Mouse (Mus musculus) liver, adult 2 months (tissue): ENCODE measurements around the gene Unc5b. TPM values are rescaled to one million over a fixed set of nuclear protein-coding genes. Genes with fewer than 3 reads are reported as not detected.
"Not testable (repeated sequence)": the region's sequence is repeated elsewhere in the genome, so short reads cannot be mapped to it uniquely, and the experiment has no call there.

Experiments
- DNase-seq: peaks from one replicate; pipeline ENCODE4 v3.0.0-alpha.2; 2011; ENCODE audit warnings: low read depth, low spot score; ENCODE audit errors: extremely low read depth
- H3K27ac ChIP-seq: fragments of 200-500 bp; replicated peaks from 2 replicates; pipeline ENCODE4 v1.5.1; 2012; ENCODE audit warnings: low read depth, mild to moderate bottlenecking, control low read depth, inconsistent platforms, low read length; ENCODE audit not compliant: insufficient read depth
- H3K27me3 ChIP-seq: fragments of 200-500 bp; 2 replicates; pipeline ENCODE4 v1.6.1; 2012; ENCODE audit warnings: mild to moderate bottlenecking, moderate library complexity, low read length, inconsistent platforms; ENCODE audit not compliant: control insufficient read depth, insufficient read depth
- H3K36me3 ChIP-seq: fragments of 200-500 bp; 2 replicates; pipeline ENCODE4 v1.6.1; 2012; ENCODE audit warnings: low read length, inconsistent platforms; ENCODE audit not compliant: control insufficient read depth, insufficient read depth
- H3K4me1 ChIP-seq: fragments of 200-500 bp; 2 replicates; pipeline ENCODE4 v1.6.1; 2011; ENCODE audit warnings: low read length; ENCODE audit not compliant: control insufficient read depth, insufficient read depth
- H3K4me3 ChIP-seq: fragments of 200-500 bp; 2 replicates; pipeline ENCODE4 v1.5.1; 2011; ENCODE audit warnings: low read depth, mild to moderate bottlenecking, control low read depth, low read length, moderate library complexity; ENCODE audit not compliant: insufficient read depth
- H3K79me2 ChIP-seq: fragments of 200-500 bp; 2 replicates; pipeline ENCODE4 v1.6.1; 2012; ENCODE audit warnings: inconsistent platforms, mild to moderate bottlenecking, low read length, moderate library complexity; ENCODE audit not compliant: control insufficient read depth, insufficient read depth
- H3K9ac ChIP-seq: fragments of 200-500 bp; 2 replicates; pipeline ENCODE4 v1.6.1; 2012; ENCODE audit warnings: low read depth, mild to moderate bottlenecking, control low read depth, inconsistent platforms, low read length
- CTCF ChIP-seq: fragments of 200-500 bp; IDR thresholded peaks from 2 replicates; pipeline ENCODE4 v1.5.1; 2011; ENCODE audit warnings: low read depth, low read length, control low read depth
- POLR2A ChIP-seq: fragments of 200-500 bp; IDR thresholded peaks from 2 replicates; pipeline ENCODE4 v1.6.1; 2011; ENCODE audit warnings: low read length, control low read depth; ENCODE audit not compliant: insufficient read depth; ENCODE audit errors: extremely low read depth
- WGBS: fragments of 180-500 bp; shearing (Covaris S2); methylation state at CpG from one replicate; pipeline ENCODE4 v1.1.7; 2018; 5-methylcytosine and 5-hydroxymethylcytosine counted together
- polyA plus RNA-seq: library from polyadenylated mRNA; depleted of rRNA; stranded (reverse); fragments of >200 nt; gene quantifications from 2 replicates; pipeline ENCODE4 v1.2.3, GENCODE M21; 2012
- total RNA-seq: library from RNA; depleted of rRNA; stranded (reverse); fragments of >200 nt; gene quantifications from 2 replicates; pipeline ENCODE4 v1.2.3, GENCODE M21; 2014

Unc5b gene
- total and polyA plus RNA-seq, 2 experiments = 0.83 to 1.0 TPM

DNA sequence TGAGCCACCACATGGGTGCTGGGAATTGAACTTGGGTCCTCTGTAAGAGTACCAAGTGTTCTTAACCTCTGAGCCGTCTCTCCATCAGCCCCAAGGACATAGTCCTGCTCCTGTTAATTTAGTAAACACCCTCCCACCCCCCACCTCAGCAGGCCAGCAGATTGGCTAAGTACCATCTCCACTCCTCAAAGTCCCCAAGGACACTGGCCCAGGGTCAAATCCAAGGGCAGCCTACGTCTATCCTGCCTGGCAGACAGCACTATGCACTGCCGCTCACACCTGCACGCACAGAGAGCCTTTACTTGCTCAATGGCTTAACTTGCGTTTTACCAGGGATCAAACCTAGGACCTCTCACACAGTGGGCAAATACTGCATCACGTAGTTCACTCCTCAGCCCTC is 88.4 kb downstream of the Unc5b start:
- no peak overlapping the region for H3K4me3 ChIP-seq
- no peaks in the 10 kb centered on the region for H3K36me3 ChIP-seq
- no peaks in the 10 kb centered on the region for H3K27me3 ChIP-seq
- no peak overlapping the region for H3K9ac ChIP-seq
- no peak overlapping the region for H3K27ac ChIP-seq
- H3K4me1 ChIP-seq = no peaks in the 10 kb centered on the region
- 81% methylated on average over 6 of the region's 6 CpGs for WGBS
- no peak for DNase-seq
- H3K79me2 ChIP-seq = peaks cover 4% of the 10 kb centered on the region; the same call in 1 of the 2 replicates
- no peak for TF ChIP-seq CTCF
- no peak for TF ChIP-seq POLR2A

DNA sequence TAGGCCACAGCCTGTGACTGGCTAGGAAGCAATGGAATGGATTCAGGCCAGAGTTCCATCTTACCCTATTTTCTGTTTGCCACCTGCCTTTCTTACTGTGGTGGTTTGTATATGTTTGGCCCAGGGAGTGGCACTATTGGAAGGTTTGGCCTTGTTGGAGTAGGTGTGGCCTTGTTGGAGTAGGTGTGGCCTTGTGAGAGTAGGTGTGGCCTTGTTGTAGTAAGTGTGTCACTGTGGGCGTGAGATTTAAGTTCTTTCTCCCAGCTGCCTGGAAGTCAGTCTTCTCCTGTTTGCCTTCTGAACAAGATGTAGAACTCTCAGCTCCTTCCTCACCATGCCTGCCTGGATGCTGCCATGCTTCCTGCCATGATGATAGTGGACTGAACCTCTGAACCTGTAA is 89.1 kb downstream of the Unc5b start:
- H3K79me2 ChIP-seq, DNase-seq, H3K27ac ChIP-seq, H3K4me3 ChIP-seq, H3K9ac ChIP-seq, H3K27me3 ChIP-seq, H3K4me1 ChIP-seq, H3K36me3 ChIP-seq: not testable (repeated sequence)
- WGBS = 92% methylated on average over 1 of the region's 1 CpGs

DNA sequence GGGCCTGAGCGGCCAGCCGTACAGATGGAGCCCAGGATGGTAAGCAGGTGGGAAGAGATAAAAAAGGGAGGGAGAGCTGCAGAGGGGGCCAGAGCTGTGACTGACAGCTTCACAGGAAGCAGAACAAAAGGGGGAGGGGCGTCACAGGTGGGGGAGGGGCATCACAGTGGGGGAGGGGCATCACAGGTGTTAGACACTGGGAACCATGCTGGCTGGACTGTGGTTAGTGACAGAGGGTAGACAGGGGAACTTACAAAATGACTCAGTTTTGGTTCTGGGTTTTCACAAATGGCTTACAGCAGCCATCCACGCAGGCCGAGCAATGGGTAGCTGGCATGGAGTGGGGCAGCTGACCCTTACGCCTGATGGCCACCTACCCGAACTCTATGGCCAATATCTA is 89.9 kb downstream of the Unc5b start:
- no peaks in the 10 kb centered on the region for H3K4me1 ChIP-seq
- no peak for DNase-seq
- no peak overlapping the region for H3K9ac ChIP-seq
- 90% methylated on average over 7 of the region's 7 CpGs for WGBS
- H3K27ac ChIP-seq = no peak overlapping the region
- no peak overlapping the region for H3K4me3 ChIP-seq
- H3K36me3 ChIP-seq = no peaks in the 10 kb centered on the region
- H3K27me3 ChIP-seq = no peaks in the 10 kb centered on the region
- 0 out of 2 replicates have a peak, but pooled peaks cover 2% of the 10 kb centered on the region for H3K79me2 ChIP-seq
- no peak for TF ChIP-seq CTCF
- TF ChIP-seq POLR2A = no peak

DNA sequence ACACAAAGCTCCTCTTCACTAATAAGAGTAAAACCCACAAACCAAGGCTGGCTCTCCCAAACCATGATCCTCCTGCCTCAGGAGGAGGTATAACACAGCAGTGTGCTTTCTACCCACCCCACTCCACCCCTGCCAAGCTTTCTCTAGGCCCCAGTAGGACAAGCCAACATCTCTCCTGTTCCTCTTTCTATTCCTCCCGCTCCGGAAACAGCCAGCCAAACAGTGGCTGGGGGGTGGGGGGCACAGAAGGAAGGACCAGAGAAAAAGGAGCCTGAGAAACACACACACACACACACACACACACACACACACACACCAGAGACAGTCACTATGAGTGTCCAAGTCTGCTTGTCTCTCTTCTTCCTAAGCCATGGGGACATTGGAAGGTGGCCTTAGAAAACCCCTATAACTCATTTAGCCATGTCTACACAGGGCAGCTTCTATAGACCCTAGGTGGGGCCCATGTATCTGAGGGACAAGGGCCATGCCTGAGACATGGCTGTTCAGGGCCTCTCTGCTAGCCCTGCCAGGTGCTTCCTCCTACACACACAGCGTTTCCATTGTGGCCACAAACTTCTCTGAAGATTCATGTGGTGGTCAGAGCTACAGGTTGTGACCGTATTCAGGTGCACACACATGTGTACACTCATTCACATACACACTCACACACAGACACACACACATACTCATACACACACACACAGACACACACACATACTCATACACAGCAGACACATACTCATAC is 91.6 kb downstream of the Unc5b start:
- no peak for TF ChIP-seq POLR2A
- no peak for TF ChIP-seq CTCF
- Histone ChIP-seq H3K79me2 (0 out of 2 replicates have a peak, but pooled peaks cover 2% of the 10 kb centered on the region), H3K4me1 (no peaks in the 10 kb centered on the region), H3K27ac (no peak overlapping the region), H3K4me3 (no peak overlapping the region), H3K27me3 (no peaks in the 10 kb centered on the region), H3K36me3 (no peaks in the 10 kb centered on the region), H3K9ac (no peak overlapping the region)
- no peak for DNase-seq
- 93% methylated on average over 4 of the region's 4 CpGs for WGBS

DNA sequence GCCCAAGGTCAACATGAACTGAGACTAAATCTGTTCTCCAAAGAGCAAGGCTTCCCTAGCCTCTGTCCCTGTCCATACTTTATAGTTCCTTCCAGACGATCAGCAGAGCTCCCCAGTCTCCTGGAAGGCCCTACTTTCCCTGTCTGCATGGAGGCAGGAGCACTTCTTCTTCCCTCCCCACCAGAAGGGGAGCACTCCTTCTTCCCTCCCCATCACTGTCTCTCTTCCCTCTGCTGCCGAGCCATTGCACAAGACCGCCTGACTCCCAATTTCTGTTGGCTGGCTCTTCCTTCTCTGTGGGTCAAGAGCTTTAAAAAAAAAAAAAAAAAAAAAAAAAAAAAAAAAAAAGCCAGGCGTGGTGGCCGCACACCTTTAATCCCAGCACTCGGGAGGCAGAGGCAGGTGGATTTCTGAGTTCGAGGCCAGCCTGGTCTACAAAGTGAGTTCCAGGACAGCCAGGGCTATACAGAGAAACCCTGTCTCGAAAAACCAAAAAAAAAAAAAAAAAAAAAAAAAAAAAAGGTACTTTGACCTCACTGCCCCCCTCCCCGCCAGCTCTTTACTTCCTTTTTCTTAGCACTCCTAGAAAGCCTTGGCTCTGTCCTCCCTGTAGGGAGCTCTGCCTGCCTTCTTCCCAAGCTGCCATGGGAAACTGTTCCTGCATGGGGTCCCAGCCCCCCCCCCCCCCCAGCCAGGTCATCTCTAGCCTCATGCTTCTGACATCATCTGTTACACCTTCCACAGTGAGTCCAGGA is 93.3 kb downstream of the Unc5b start:
- H3K27ac ChIP-seq = no peak overlapping the region
- WGBS = 77% methylated on average over 8 of the region's 9 CpGs
- H3K27me3 ChIP-seq = no peaks in the 10 kb centered on the region
- H3K9ac ChIP-seq = no peak overlapping the region
- 0 out of 2 replicates have a peak, but pooled peaks cover 2% of the 10 kb centered on the region for H3K79me2 ChIP-seq
- peak; percentile 45 for DNase-seq
- no peak overlapping the region for H3K4me3 ChIP-seq
- H3K36me3 ChIP-seq = no peaks in the 10 kb centered on the region
- no peak for TF ChIP-seq CTCF
- peaks cover 3% of the 10 kb centered on the region; the same call in 1 of the 2 replicates for H3K4me1 ChIP-seq

DNA sequence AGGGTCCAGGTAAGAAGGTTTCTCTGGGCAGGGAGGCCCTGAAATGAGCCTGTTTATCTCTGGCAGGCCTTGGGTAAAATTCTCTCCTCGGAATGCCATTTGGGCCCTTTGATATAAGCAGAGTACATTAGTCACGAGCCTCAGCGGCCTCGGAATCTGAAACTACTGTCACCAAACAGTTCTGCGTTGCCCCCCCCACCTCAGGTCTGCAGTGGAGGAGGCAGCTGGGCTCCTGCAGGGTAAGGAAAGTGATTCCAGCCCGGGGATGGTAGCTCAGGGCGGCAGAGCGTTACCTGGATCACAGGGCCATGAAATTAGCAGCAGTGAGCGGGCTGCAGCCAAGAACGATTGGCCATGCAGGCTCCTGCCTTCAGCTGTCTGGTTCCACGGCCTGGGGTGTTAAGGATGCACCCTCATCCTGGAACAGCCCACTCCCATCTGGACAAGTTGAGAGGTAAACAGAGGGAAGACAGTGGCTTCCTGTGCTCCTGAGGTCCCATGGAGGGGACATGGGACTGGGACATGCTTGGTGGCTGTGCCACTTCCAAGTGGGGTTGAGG is 94.1 kb downstream of the Unc5b start:
- no peaks in the 10 kb centered on the region for H3K27me3 ChIP-seq
- H3K4me3 ChIP-seq = no peak overlapping the region
- peaks cover 3% of the 10 kb centered on the region; the same call in 1 of the 2 replicates for H3K4me1 ChIP-seq
- H3K9ac ChIP-seq = no peak overlapping the region
- WGBS = 94% methylated on average over 11 of the region's 11 CpGs
- no peaks in the 10 kb centered on the region for H3K36me3 ChIP-seq
- no peak for DNase-seq
- 0 out of 2 replicates have a peak, but pooled peaks cover 2% of the 10 kb centered on the region for H3K79me2 ChIP-seq
- TF ChIP-seq POLR2A (no peak), CTCF (no peak)
- H3K27ac ChIP-seq = no peak overlapping the region
